Mouse (Mus musculus): ENCODE measurements around the gene Fam19a5.

- TF ChIP-seq CTCF (IDR thresholded peaks at IDR 0.05; ENCODE audit: control insufficient read depth, insufficient read depth, insufficient replicate concordance, low read depth, low read length) (no peak), POLR2A (IDR thresholded peaks at IDR 0.05; ENCODE audit: control insufficient read depth, low read depth, low read length) (no peak)
Observed at GRCm38 (mm10) chr15:87501737-87502136, 42.4 kb upstream of the Fam19a5 start.
